15 mouse cellular contexts compared by ENCODE assay signal in genomic region chrX:59194149-59194548, GRCm38 (mm10).
DNase-seq lines count a peak whose midpoint lies in the region; ATAC-seq and TF ChIP-seq lines count a peak whose summit lies in the region.
"Had no signal": no experiment of that assay in that cellular context is flagged by ENCODE, and none has a peak within 500 bp of the region (broad histone marks: within the 10 kb centered on the region; RNA-seq: fewer than 3 reads in every experiment).

No protein-coding gene starts in this region.

- 65% methylated on average over 4 of the region's 4 CpGs for WGBS in cerebellum, adult 2 months
- whole genome bisulfite sequencing in intestine, postnatal 0 days = 76% methylated on average over 4 of the region's 4 CpGs
- 74% methylated on average over 4 of the region's 4 CpGs for WGBS in intestine, embryonic 16.5 days
- WGBS in midbrain, postnatal 0 days = 76% methylated on average over 4 of the region's 4 CpGs
- 78% methylated on average over 4 of the region's 4 CpGs for WGBS in midbrain, embryonic 13.5 days
- 74% methylated on average over 4 of the region's 4 CpGs for WGBS in stomach, postnatal 0 days

- no peaks in the 10 kb centered on the region for H3K36me3 ChIP-seq in intestine, postnatal 0 days (ENCODE audit: control insufficient read depth, insufficient read depth)
- no peaks in the 10 kb centered on the region for H3K36me3 ChIP-seq in intestine, embryonic 16.5 days (ENCODE audit: control insufficient read depth, insufficient read depth, low read length)
- H3K36me3 ChIP-seq in midbrain, postnatal 0 days (ENCODE audit: insufficient read depth, low read length) = no peaks in the 10 kb centered on the region
- H3K36me3 ChIP-seq in midbrain, embryonic 13.5 days = no peaks in the 10 kb centered on the region
- H3K36me3 ChIP-seq in stomach, postnatal 0 days (ENCODE audit: control insufficient read depth, insufficient read depth, low read length) = no peaks in the 10 kb centered on the region
- H3K36me3 ChIP-seq: hindbrain, embryonic 15.5 days; liver, embryonic 15.5 days had no signal

- H3K27me3 ChIP-seq in cerebellum, adult 2 months (ENCODE audit: control insufficient read depth, insufficient read depth, low read length) = no peaks in the 10 kb centered on the region
- no peaks in the 10 kb centered on the region for H3K27me3 ChIP-seq in intestine, postnatal 0 days (replicated peaks; ENCODE audit: control insufficient read depth, insufficient read depth, low read length)
- no peaks in the 10 kb centered on the region for H3K27me3 ChIP-seq in intestine, embryonic 16.5 days (replicated peaks; ENCODE audit: control insufficient read depth, insufficient read depth, low read length)
- no peaks in the 10 kb centered on the region for H3K27me3 ChIP-seq in midbrain, postnatal 0 days (ENCODE audit: insufficient read depth, low read length)
- no peaks in the 10 kb centered on the region for H3K27me3 ChIP-seq in midbrain, embryonic 13.5 days
- H3K27me3 ChIP-seq in stomach, postnatal 0 days (ENCODE audit: control insufficient read depth, insufficient read depth, low read length) = no peaks in the 10 kb centered on the region
- H3K27me3 ChIP-seq: hindbrain, embryonic 15.5 days; liver, embryonic 15.5 days had no signal

- no peaks in the 10 kb centered on the region for H3K9me3 ChIP-seq in intestine, postnatal 0 days (ENCODE audit: control insufficient read depth)
- H3K9me3 ChIP-seq in intestine, embryonic 16.5 days (ENCODE audit: control insufficient read depth, low read length) = no peaks in the 10 kb centered on the region
- no peaks in the 10 kb centered on the region for H3K9me3 ChIP-seq in midbrain, postnatal 0 days (ENCODE audit: low read length)
- no peaks in the 10 kb centered on the region for H3K9me3 ChIP-seq in midbrain, embryonic 13.5 days
- H3K9me3 ChIP-seq in stomach, postnatal 0 days (ENCODE audit: control insufficient read depth, low read length) = no peaks in the 10 kb centered on the region
- H3K9me3 ChIP-seq: hindbrain, embryonic 15.5 days; liver, embryonic 15.5 days had no signal

- no peaks in the 10 kb centered on the region for H3K4me1 ChIP-seq in cerebellum, adult 2 months (ENCODE audit: control insufficient read depth, insufficient read depth, low read length)
- H3K4me1 ChIP-seq in intestine, postnatal 0 days (replicated peaks; ENCODE audit: control insufficient read depth, insufficient read depth, low read length) = no peaks in the 10 kb centered on the region
- H3K4me1 ChIP-seq in intestine, embryonic 16.5 days (ENCODE audit: control insufficient read depth, insufficient read depth, low read length) = no peaks in the 10 kb centered on the region
- H3K4me1 ChIP-seq in midbrain, postnatal 0 days (ENCODE audit: insufficient read depth, low read length) = no peaks in the 10 kb centered on the region
- H3K4me1 ChIP-seq in midbrain, embryonic 13.5 days (replicated peaks) = no peaks in the 10 kb centered on the region
- H3K4me1 ChIP-seq in stomach, postnatal 0 days (replicated peaks; ENCODE audit: control insufficient read depth, insufficient read depth) = no peaks in the 10 kb centered on the region
- H3K4me1 ChIP-seq: hindbrain, embryonic 15.5 days; liver, embryonic 15.5 days had no signal

- no peak overlapping the region for H3K27ac ChIP-seq in cerebellum, adult 2 months (ENCODE audit: insufficient read depth, low read length)
- no peak overlapping the region for H3K27ac ChIP-seq in intestine, postnatal 0 days (ENCODE audit: low read depth, low read length)
- H3K27ac ChIP-seq in intestine, embryonic 16.5 days (ENCODE audit: low read length) = no peak overlapping the region
- H3K27ac ChIP-seq in midbrain, postnatal 0 days (ENCODE audit: low read depth, low read length) = no peak overlapping the region
- no peak overlapping the region for H3K27ac ChIP-seq in midbrain, embryonic 13.5 days
- no peak overlapping the region for H3K27ac ChIP-seq in stomach, postnatal 0 days (replicated peaks)
- H3K27ac ChIP-seq: hindbrain, embryonic 15.5 days; liver, embryonic 15.5 days had no signal

- no peak for TF ChIP-seq EP300 in stomach, postnatal 0 days (optimal IDR thresholded peaks at IDR 0.05)

- no peak for ATAC-seq in intestine, postnatal 0 days
- ATAC-seq in intestine, embryonic 16.5 days = no peak
- no peak for ATAC-seq in midbrain, postnatal 0 days (ENCODE audit: low FRiP score)
- no peak for ATAC-seq in midbrain, embryonic 13.5 days
- ATAC-seq in stomach, postnatal 0 days (ENCODE audit: low FRiP score, low TSS enrichment) = no peak

- no peak overlapping the region for H3K4me3 ChIP-seq in cerebellum, adult 2 months (replicated peaks; ENCODE audit: insufficient read depth, low read depth, low read length)
- H3K4me3 ChIP-seq in intestine, postnatal 0 days (ENCODE audit: low read depth, low read length) = no peak overlapping the region
- H3K4me3 ChIP-seq in intestine, embryonic 16.5 days (ENCODE audit: low read length) = no peak overlapping the region
- no peak overlapping the region for H3K4me3 ChIP-seq in midbrain, postnatal 0 days (ENCODE audit: low read depth, low read length)
- no peak overlapping the region for H3K4me3 ChIP-seq in midbrain, embryonic 13.5 days (replicated peaks)
- no peak overlapping the region for H3K4me3 ChIP-seq in stomach, postnatal 0 days (ENCODE audit: low read depth, low read length)
- H3K4me3 ChIP-seq: erythroblast, embryonic 14.5 days; hindbrain, embryonic 15.5 days; liver, embryonic 15.5 days had no signal

- TF ChIP-seq POLR2A in cerebellum, adult 2 months (IDR thresholded peaks at IDR 0.05; ENCODE audit: borderline replicate concordance, insufficient read depth, low read length) = no peak

- no peak overlapping the region for H3K4me2 ChIP-seq in intestine, postnatal 0 days (replicated peaks; ENCODE audit: low read depth)
- H3K4me2 ChIP-seq in intestine, embryonic 16.5 days (ENCODE audit: low read depth, low read length) = no peak overlapping the region
- no peak overlapping the region for H3K4me2 ChIP-seq in midbrain, postnatal 0 days (ENCODE audit: low read depth, low read length, poor library complexity, severe bottlenecking)
- no peak overlapping the region for H3K4me2 ChIP-seq in midbrain, embryonic 13.5 days (replicated peaks)
- H3K4me2 ChIP-seq in stomach, postnatal 0 days (replicated peaks; ENCODE audit: low read depth) = no peak overlapping the region
- H3K4me2 ChIP-seq: hindbrain, embryonic 15.5 days; liver, embryonic 15.5 days had no signal

- H3K9ac ChIP-seq in intestine, postnatal 0 days (ENCODE audit: low read depth, low read length) = no peak overlapping the region
- H3K9ac ChIP-seq in intestine, embryonic 16.5 days (ENCODE audit: low read depth, low read length) = no peak overlapping the region
- no peak overlapping the region for H3K9ac ChIP-seq in midbrain, postnatal 0 days (replicated peaks; ENCODE audit: low read length, poor library complexity, severe bottlenecking)
- no peak overlapping the region for H3K9ac ChIP-seq in midbrain, embryonic 13.5 days (replicated peaks)
- no peak overlapping the region for H3K9ac ChIP-seq in stomach, postnatal 0 days (ENCODE audit: low read length)
- H3K9ac ChIP-seq: hindbrain, embryonic 15.5 days; liver, embryonic 15.5 days had no signal

- no peak for DNase-seq in cerebellum, adult 2 months
- DNase-seq in cerebellum, adult 18-20 months = no peak
- DNase-seq in midbrain, postnatal 0 days (ENCODE audit: low spot score) = peak; percentile 53
- no peak for DNase-seq in stomach, postnatal 0 days (ENCODE audit: low spot score)
- DNase-seq in yolk sac, embryonic 10.5 days (ENCODE audit: low spot score) = no peak
- DNase-seq: adrenal gland, postnatal 36 days; B cell, adult 2 months; kidney, postnatal 14 days; thymus, postnatal 36 days had no signal

- TF ChIP-seq CTCF in cerebellum, adult 2 months (IDR thresholded peaks at IDR 0.05; ENCODE audit: borderline replicate concordance, insufficient read depth, low read depth, low read length) = peak; percentile 27; the same call in 1 of the 2 replicates
- TF ChIP-seq CTCF in intestine, postnatal 0 days (IDR thresholded peaks at IDR 0.05; ENCODE audit: low read depth) = peak; percentile 50
- TF ChIP-seq CTCF in midbrain, postnatal 0 days (IDR thresholded peaks at IDR 0.05) = peak; percentile 74
- TF ChIP-seq CTCF in stomach, postnatal 0 days (IDR thresholded peaks at IDR 0.05; ENCODE audit: low read depth) = peak; percentile 61
